In the genomic region with DNA sequence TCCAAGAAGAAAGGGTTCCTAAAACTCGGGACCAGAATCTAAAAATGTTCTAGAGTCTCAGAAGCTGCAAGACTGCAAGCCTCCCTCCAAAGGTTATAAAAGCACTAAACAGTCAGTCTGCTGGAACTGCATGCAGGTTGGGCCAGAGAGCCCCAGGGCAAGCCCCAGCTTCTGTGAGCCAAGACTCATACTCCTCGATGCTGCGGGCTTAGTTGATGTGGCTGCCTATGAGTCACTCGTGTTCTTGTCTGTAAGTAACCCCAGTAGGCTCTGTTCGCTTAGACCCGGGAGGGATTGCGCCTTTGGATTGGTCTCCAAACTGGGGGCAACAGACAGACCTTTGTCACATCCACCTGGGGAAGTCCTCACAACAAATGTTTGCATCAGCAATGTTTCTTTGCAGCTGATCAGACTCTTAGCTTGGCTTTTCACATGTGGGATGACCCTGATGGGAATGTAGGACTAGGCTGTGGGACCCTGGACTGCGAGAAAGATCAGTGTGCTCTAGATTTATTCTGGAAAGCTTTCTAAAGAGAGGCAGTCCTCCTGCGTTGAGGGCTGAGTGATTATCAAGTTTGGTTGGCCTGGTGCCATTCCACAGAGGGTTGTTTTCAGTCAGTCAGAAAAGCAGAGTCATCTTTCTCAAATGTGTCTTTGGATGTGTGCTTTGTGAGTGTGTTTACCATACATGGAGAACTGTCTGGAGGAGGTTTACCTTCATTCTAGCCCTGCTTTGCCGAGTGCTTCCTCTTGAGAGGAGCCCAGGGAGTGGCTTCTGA, we compare ENCODE assay signal across 13 mouse cellular contexts. TPM values are rescaled to one million over a fixed set of nuclear protein-coding genes. Genes with fewer than 3 reads are reported as not detected.
DNase-seq lines count a peak whose midpoint lies in the region; ATAC-seq and TF ChIP-seq lines count a peak whose summit lies in the region.
"Had no signal": no experiment of that assay in that cellular context is flagged by ENCODE, and none has a peak within 500 bp of the region (broad histone marks: within the 10 kb centered on the region; RNA-seq: fewer than 3 reads in every experiment).

No protein-coding gene starts in this region.

- ATAC-seq in erythroblast, adult 5-6 weeks (replicated peaks; ENCODE audit: low FRiP score, poor library complexity, severe bottlenecking): peak; percentile 79
- ATAC-seq: forebrain, embryonic 16.5 days; hindbrain, embryonic 16.5 days; lung, postnatal 0 days had no signal

- H3K4me3 ChIP-seq in MEL (ENCODE audit: control insufficient read depth in 1 of 2, insufficient read depth in 1 of 2, low read depth in 2 of 2, low read length in 2 of 2): no peak overlapping the region

- no peak for TF ChIP-seq CTCF in MEL (IDR thresholded peaks at IDR 0.05 in 2 of 3, conservative IDR thresholded peaks at IDR 0.05 in 1 of 3; ENCODE audit: control insufficient read depth in 1 of 3, insufficient read depth in 1 of 3, low read depth in 2 of 3, low read length in 3 of 3, poor library complexity in 1 of 3, severe bottlenecking in 1 of 3)

- no peaks in the 10 kb centered on the region for H3K9me3 ChIP-seq in MEL (replicated peaks; ENCODE audit: insufficient read depth, low read length)

- no peak for TF ChIP-seq RAD21 in MEL (IDR thresholded peaks at IDR 0.05; ENCODE audit: low read depth, low read length)

- no peaks in the 10 kb centered on the region for H3K36me3 ChIP-seq in MEL (ENCODE audit: control insufficient read depth in 1 of 2, insufficient read depth in 2 of 2, low read length in 2 of 2)

- no peaks in the 10 kb centered on the region; a peak in 1 of 4 replicates for H3K4me1 ChIP-seq in MEL (ENCODE audit: control insufficient read depth in 1 of 2, insufficient read depth in 2 of 2, low read length in 2 of 2)

- H3K27me3 ChIP-seq in MEL (ENCODE audit: control insufficient read depth in 1 of 2, insufficient read depth in 2 of 2, low read length in 2 of 2): no peaks in the 10 kb centered on the region

- H3K79me2 ChIP-seq in MEL (ENCODE audit: control insufficient read depth, insufficient read depth, low read length, poor library complexity): no peaks in the 10 kb centered on the region

- peak; percentile 5 to 38 for DNase-seq in kidney, postnatal 25 days
- no peak for DNase-seq in kidney, adult 9 months
- peak; percentile 91 for DNase-seq in 3T3-L1 (ENCODE audit: low read depth, low spot score)
- peak; percentile 40 for DNase-seq in MEL (ENCODE audit: low read depth, low spot score)
- no peak for DNase-seq in cerebellum, postnatal 25 days
- DNase-seq in lung, postnatal 25 days (ENCODE audit: low spot score): no peak
- DNase-seq: midbrain, embryonic 14.5 days; spleen, adult 18-20 months had no signal

- no peak for TF ChIP-seq EP300 in MEL (IDR thresholded peaks at IDR 0.05; ENCODE audit: low read depth in 1 of 2, low read length in 2 of 2)

- H3K9ac ChIP-seq in MEL (ENCODE audit: control insufficient read depth, low read depth, low read length, poor library complexity, severe bottlenecking): no peak overlapping the region

- no peak for TF ChIP-seq POLR2A in MEL (IDR thresholded peaks at IDR 0.05; ENCODE audit: control insufficient read depth in 1 of 2, insufficient read depth in 1 of 2, low read depth in 1 of 2, low read length in 2 of 2, poor library complexity in 1 of 2)

- H3K27ac ChIP-seq in MEL (ENCODE audit: control insufficient read depth, low read depth, low read length): no peak overlapping the region
- H3K27ac ChIP-seq: stomach, postnatal 0 days had no signal

TF ChIP-seq in MEL, 35 proteins besides CTCF, POLR2A, EP300 and RAD21:
- TF ChIP-seq E2F4 (IDR thresholded peaks at IDR 0.05; ENCODE audit: borderline replicate concordance, low read depth, low read length): no peak
- TF ChIP-seq SIN3A (IDR thresholded peaks at IDR 0.05; ENCODE audit: low read length): no peak
- no peak for TF ChIP-seq SMC3 (IDR thresholded peaks at IDR 0.05; ENCODE audit: low read depth, low read length)
- TF ChIP-seq USF1 (IDR thresholded peaks at IDR 0.05; ENCODE audit: low read depth, low read length): no peak
- TF ChIP-seq UBTF (IDR thresholded peaks at IDR 0.05; ENCODE audit: borderline replicate concordance, insufficient read depth, low read depth, low read length): no peak
- TF ChIP-seq POLR2AphosphoS5 (IDR thresholded peaks at IDR 0.05; ENCODE audit: borderline replicate concordance, low read depth, low read length): no peak
- TF ChIP-seq ZKSCAN1 (IDR thresholded peaks at IDR 0.05; ENCODE audit: low read depth, low read length): no peak
- no peak for TF ChIP-seq MEF2A (IDR thresholded peaks at IDR 0.05; ENCODE audit: extremely low read depth, insufficient replicate concordance, low read depth, low read length, poor library complexity, severe bottlenecking)
- TF ChIP-seq ZNF384 (IDR thresholded peaks at IDR 0.05; ENCODE audit: low read depth, low read length): no peak
- no peak for TF ChIP-seq TBP (IDR thresholded peaks at IDR 0.05; ENCODE audit: low read depth, low read length)
- TF ChIP-seq MAZ (IDR thresholded peaks at IDR 0.05; ENCODE audit: low read depth, low read length): no peak
- no peak for TF ChIP-seq KAT2A (conservative IDR thresholded peaks at IDR 0.05; ENCODE audit: low read depth, low read length)
- no peak for TF ChIP-seq CHD1 (IDR thresholded peaks at IDR 0.05; ENCODE audit: low read depth, low read length)
- no peak for TF ChIP-seq MXI1 (IDR thresholded peaks at IDR 0.05; ENCODE audit: low read depth, low read length)

RNA-seq across cellular contexts. Expression of a gene that starts 54.5 kb away (rescaled TPM):
- 3.3 and 3.5 TPM in 2 replicates for total RNA-seq in MEL (2012; rRNA removed)
- polyA plus RNA-seq in MEL (2012; ENCODE audit: insufficient read depth in 1 of 2, insufficient read length in 2 of 2, low read depth in 1 of 2, low replicate concordance in 2 of 2, missing spikeins in 1 of 2): 1 to 10 TPM in 1 of 2 experiments, not detected in 1; 3.1 TPM
- 700 and 785 TPM in 2 replicates for total RNA-seq in erythroblast, adult 5-6 weeks (2015; ENCODE audit: low replicate concordance)
- total RNA-seq in erythroblast, adult 5-6 weeks (2017; ENCODE audit: low replicate concordance): 760 and 890 TPM in 2 replicates

Comparison
In these comparisons a context has a peak if more than half of its experiments do, and no peak if none do; other contexts are left out.
1. DNase-seq: peak in kidney, postnatal 25 days (2 of 2), 3T3-L1 (single experiment) and MEL (single experiment); none in kidney, adult 9 months (single experiment), cerebellum, postnatal 25 days (0 of 2) and lung, postnatal 25 days (single experiment).
2. RNA of a gene that starts 54.5 kb away (total RNA-seq): 700 to 890 TPM in erythroblast, adult 5-6 weeks; 3.3 to 3.5 TPM in MEL; every median in the first group is over 100 times any median in the second.